Mouse (Mus musculus): ENCODE measurements around the gene Satl1.
"Not testable (repeated sequence)": the region's sequence is repeated elsewhere in the genome, so short reads cannot be mapped to it uniquely, and the experiment has no call there.

Satl1 gene

GRCm38 (mm10) chrX:112406679-112407078, at the start of gene Satl1:
Satl1 (minus strand) TSS chrX:112406779.
- in situ Hi-C loops (cut with MboI; ENCODE audit: low sequenced_read_pairs): no loop called here

GRCm38 (mm10) chrX:112438064-112438463, 31.5 kb upstream of the Satl1 start:
- in situ Hi-C loops (cut with MboI; ENCODE audit: low sequenced_read_pairs): no loop called here

- in situ Hi-C loops (cut with MboI; ENCODE audit: low sequenced_read_pairs): no loop called here
Observed at GRCm38 (mm10) chrX:112437580-112437979, 31.0 kb upstream of the Satl1 start.

- in situ Hi-C loops (cut with MboI; ENCODE audit: low sequenced_read_pairs): not testable (repeated sequence)
Observed at GRCm38 (mm10) chrX:112422998-112423397, 16.4 kb upstream of the Satl1 start.

GRCm38 (mm10) chrX:112412309-112412708, 5.7 kb upstream of the Satl1 start:
- in situ Hi-C loops (cut with MboI; ENCODE audit: low sequenced_read_pairs): no loop called here

- in situ Hi-C loops (cut with MboI; ENCODE audit: low sequenced_read_pairs): not testable (repeated sequence)
Observed at GRCm38 (mm10) chrX:112370577-112371410, 35.8 kb downstream of the Satl1 start.

GRCm38 (mm10) chrX:112368426-112368825, 38.2 kb downstream of the Satl1 start:
- in situ Hi-C loops (cut with MboI; ENCODE audit: low sequenced_read_pairs): no loop called here

- in situ Hi-C loops (cut with MboI; ENCODE audit: low sequenced_read_pairs): no loop called here
Observed at GRCm38 (mm10) chrX:112348395-112348791, 58.2 kb downstream of the Satl1 start.

- in situ Hi-C loops (cut with MboI; ENCODE audit: low sequenced_read_pairs): no loop called here
Observed at GRCm38 (mm10) chrX:112347467-112348394, 58.8 kb downstream of the Satl1 start.

GRCm38 (mm10) chrX:112339486-112339885, 67.1 kb downstream of the Satl1 start:
- in situ Hi-C loops (cut with MboI; ENCODE audit: low sequenced_read_pairs): no loop called here
